Mouse (Mus musculus) liver, embryonic 14.5 days (tissue): ENCODE results near the gene Btbd9. TPM values are rescaled to one million over a fixed set of nuclear protein-coding genes. Genes with fewer than 3 reads are reported as not detected.

ENCODE experiments used
- ATAC-seq: fragments of 200-750 bp; cut with Nextera tagmentation; 2 replicates; pipeline ENCODE4 v1.8.0; 2017; ENCODE audit warnings: moderate number of reproducible peaks, mild to moderate bottlenecking, moderate library complexity; ENCODE audit not compliant: insufficient read depth
- DNase-seq, 3 experiments: peaks; one replicate each; pipeline ENCODE4 v3.0.0-alpha.2; 2012 to 2013; ENCODE audit warnings: low read depth in 3 of 3, low spot score in 3 of 3
- H3K27ac ChIP-seq: fragments of 300-500 bp; sonication (generic); 2 replicates; pipeline ENCODE4 v1.5.1; 2014; ENCODE audit warnings: moderate library complexity, mild to moderate bottlenecking, control low read depth, inconsistent platforms
- H3K27me3 ChIP-seq: fragments of 300-500 bp; sonication (generic); 2 replicates; pipeline ENCODE4 v1.6.1; 2014; ENCODE audit warnings: mild to moderate bottlenecking, low read length, moderate library complexity; ENCODE audit not compliant: control insufficient read depth, insufficient read depth
- H3K36me3 ChIP-seq: fragments of 300-500 bp; sonication (generic); replicated peaks from 2 replicates; pipeline ENCODE4 v1.6.1; 2014; ENCODE audit warnings: low read depth; ENCODE audit not compliant: control insufficient read depth, insufficient read depth
- H3K4me1 ChIP-seq, 2 experiments: fragments of 200-500 bp in 1 of 2; fragments of 300-500 bp in 1 of 2; sonication (generic) in 1 of 2; replicated peaks; 2 replicates each; pipeline ENCODE4 v1.6.1; 2012 to 2014; ENCODE audit warnings: antibody characterized with exemption in 1 of 2, inconsistent platforms in 1 of 2, low read length in 1 of 2; ENCODE audit not compliant: control insufficient read depth in 2 of 2, insufficient read depth in 2 of 2
- H3K4me2 ChIP-seq: fragments of 300-500 bp; sonication (generic); 2 replicates; pipeline ENCODE4 v1.6.1; 2014; ENCODE audit warnings: low read depth, mild to moderate bottlenecking, control low read depth, moderate library complexity
- H3K4me3 ChIP-seq, 2 experiments: fragments of 200-500 bp in 1 of 2; fragments of 300-500 bp in 1 of 2; sonication (generic) in 1 of 2; 2 replicates each; pipeline ENCODE4 v1.5.1; 2012 to 2014; ENCODE audit warnings: low read depth in 2 of 2, low read length in 2 of 2, mild to moderate bottlenecking in 2 of 2, control low read depth in 1 of 2, inconsistent platforms in 1 of 2, moderate library complexity in 1 of 2; ENCODE audit not compliant: insufficient read depth in 1 of 2
- H3K9ac ChIP-seq: fragments of 300-500 bp; sonication (generic); replicated peaks from 2 replicates; pipeline ENCODE4 v1.6.1; 2014; ENCODE audit warnings: mild to moderate bottlenecking, control low read depth, moderate library complexity
- H3K9me3 ChIP-seq: fragments of 300-500 bp; sonication (generic); 2 replicates; pipeline ENCODE4 v1.6.1; 2016; ENCODE audit warnings: low read length, mixed read lengths; ENCODE audit not compliant: control insufficient read depth
- CTCF ChIP-seq: IDR thresholded peaks from 2 replicates; pipeline ENCODE4 v1.5.1; 2016; ENCODE audit warnings: antibody characterized with exemption, low read depth, control low read depth
- EP300 ChIP-seq: IDR thresholded peaks from 2 replicates; pipeline ENCODE4 v1.6.1; 2016; ENCODE audit warnings: antibody characterized with exemption, low read depth
- WGBS: fragments of 180-500 bp; shearing (Covaris S2); extraction: QIAGEN DNeasy Blood & Tissue Kit; methylation state at CpG from one replicate; pipeline ENCODE4 v1.1.7; 2014; ENCODE audit not compliant: insufficient replicate concordance; 5-methylcytosine and 5-hydroxymethylcytosine counted together
- polyA plus RNA-seq, 2 experiments: library from polyadenylated mRNA; depleted of rRNA in 1 of 2; stranded (reverse) in 1 of 2; unstranded in 1 of 2; fragments of >200 nt; fragmentation: Nextera tagmentation in 1 of 2; extraction: Ambion mirVana in 1 of 2; gene quantifications; 2 replicates each; pipeline versions ENCODE4 v1.2.1 to v1.2.3; 2012 to 2014

Btbd9 gene
- polyA plus RNA-seq, 2 experiments: 2.7 to 9.6 TPM

DNA sequence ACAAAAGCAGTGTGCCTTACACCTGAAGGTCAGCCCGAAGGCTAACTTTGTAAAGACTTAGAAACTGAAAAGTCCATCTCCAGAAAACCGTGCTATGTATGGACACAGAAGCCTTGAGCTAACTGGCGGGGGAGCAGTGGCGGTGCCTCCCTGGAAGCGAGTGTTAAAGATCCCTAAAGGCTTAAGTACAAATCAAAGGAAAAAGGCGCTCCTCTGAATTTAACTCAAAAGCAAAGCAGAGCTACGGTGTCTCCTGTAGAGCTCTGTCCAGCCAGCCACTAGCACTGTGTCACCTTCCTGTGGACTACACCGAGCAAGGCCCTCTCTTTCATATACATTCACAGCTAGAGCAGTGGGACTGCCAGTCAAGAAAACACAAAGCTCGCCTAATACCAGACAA lies 98.1 kb downstream of the Btbd9 start:
- Histone ChIP-seq H3K27me3 (no peaks in the 10 kb centered on the region), H3K36me3 (no peaks in the 10 kb centered on the region), H3K9me3 (no peaks in the 10 kb centered on the region), H3K27ac (no peak overlapping the region), H3K4me2 (no peak overlapping the region), H3K4me1 (no peaks in the 10 kb centered on the region), H3K4me3 (no peak overlapping the region), H3K9ac (no peak overlapping the region)
- DNase-seq (no peak), ATAC-seq (no peak)
- TF ChIP-seq EP300 (no peak), CTCF (no peak)
- 74% methylated on average over 9 of the region's 9 CpGs for WGBS

DNA sequence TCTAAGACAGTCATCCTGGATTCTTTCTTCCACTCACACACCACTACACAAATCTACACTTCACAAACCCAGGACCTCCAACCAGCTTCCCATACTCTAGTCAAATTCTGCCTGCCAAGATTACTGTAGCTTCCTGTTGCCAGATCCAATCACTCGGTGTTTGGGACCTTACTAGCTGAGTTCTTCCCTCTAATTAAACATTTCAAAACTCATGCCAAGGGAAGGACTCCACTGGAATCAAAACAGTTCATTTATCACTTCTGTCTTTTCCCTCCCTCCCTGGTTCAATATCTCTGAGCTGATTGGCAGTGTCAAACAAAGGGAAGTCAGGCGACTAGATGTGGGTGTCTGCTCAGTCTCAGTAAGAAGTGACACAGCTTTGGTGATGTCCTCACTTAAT lies 101.7 kb downstream of the Btbd9 start:
- H3K36me3 ChIP-seq: no peaks in the 10 kb centered on the region
- WGBS: 45% methylated on average over 2 of the region's 2 CpGs

DNA sequence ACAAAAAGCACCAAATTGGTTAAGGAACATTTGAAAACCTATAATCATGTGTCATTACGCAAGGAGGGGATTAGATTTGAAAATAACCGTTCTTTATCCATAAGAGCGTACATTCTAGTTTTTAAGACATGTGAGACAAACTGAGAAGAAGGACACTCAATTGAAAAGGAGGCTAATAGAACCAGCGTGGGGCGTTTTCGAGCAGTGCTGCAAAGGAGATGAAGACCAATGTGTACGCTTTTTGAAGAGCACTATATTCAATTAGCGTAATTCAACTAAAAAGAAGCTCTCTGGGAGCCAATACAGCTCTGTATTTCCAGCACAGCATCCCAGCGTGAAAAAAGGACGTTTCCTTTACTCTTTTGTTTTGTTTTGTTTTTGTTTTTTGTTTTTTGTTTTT lies 103.5 kb downstream of the Btbd9 start:
- WGBS: 80% methylated on average over 10 of the region's 10 CpGs
- Histone ChIP-seq H3K4me3 (no peak overlapping the region), H3K4me1 (peaks cover 0 to 2% of the 10 kb centered on the region in 2 experiments; a peak in 1 of 4 replicates), H3K9ac (no peak overlapping the region), H3K4me2 (no peak overlapping the region), H3K36me3 (no peaks in the 10 kb centered on the region), H3K27me3 (no peaks in the 10 kb centered on the region), H3K9me3 (no peaks in the 10 kb centered on the region), H3K27ac (no peak overlapping the region)
- DNase-seq (no peak), ATAC-seq (no peak)
- TF ChIP-seq CTCF (no peak), EP300 (no peak)

More for the DNA sequence above, 101.7 kb downstream of the Btbd9 start:
- no peak overlapping the region for H3K4me3 ChIP-seq
- H3K4me1 ChIP-seq: peaks cover 0 to 2% of the 10 kb centered on the region in 2 experiments; a peak in 1 of 4 replicates
- DNase-seq (no peak), ATAC-seq (no peak)
- no peak for TF ChIP-seq EP300
- H3K4me2 ChIP-seq: no peak overlapping the region
- H3K9me3 ChIP-seq: no peaks in the 10 kb centered on the region
- no peak overlapping the region for H3K9ac ChIP-seq
- no peak overlapping the region for H3K27ac ChIP-seq
- no peaks in the 10 kb centered on the region for H3K27me3 ChIP-seq

DNA sequence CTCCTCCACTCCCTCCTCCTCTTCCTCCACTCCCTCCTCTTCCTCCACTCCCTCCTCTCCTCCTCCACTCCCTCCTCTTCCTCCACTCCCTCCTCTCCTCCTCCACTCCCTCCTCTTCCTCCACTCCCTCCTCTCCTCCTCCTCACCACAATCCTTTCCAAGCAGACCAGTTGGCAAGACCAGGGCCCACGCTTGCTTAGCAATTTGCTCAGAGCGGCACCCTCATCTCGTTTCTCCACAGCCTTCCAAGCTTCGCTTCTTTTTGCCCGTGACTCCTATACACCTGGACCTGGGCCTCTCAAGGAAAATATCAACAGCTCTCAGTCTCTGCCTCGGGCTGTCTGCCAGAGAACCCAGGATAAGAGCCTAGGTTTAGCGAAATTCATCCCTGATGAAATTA lies 104.8 kb downstream of the Btbd9 start:
- Histone ChIP-seq H3K36me3 (no peaks in the 10 kb centered on the region), H3K9ac (no peak overlapping the region), H3K27me3 (no peaks in the 10 kb centered on the region), H3K4me3 (no peak overlapping the region), H3K9me3 (no peaks in the 10 kb centered on the region), H3K4me2 (no peak overlapping the region), H3K27ac (no peak overlapping the region), H3K4me1 (peaks cover 0 to 2% of the 10 kb centered on the region in 2 experiments; a peak in 1 of 4 replicates)
- ATAC-seq (no peak), DNase-seq (no peak)
- no peak for TF ChIP-seq CTCF
- 69% methylated on average over 7 of the region's 7 CpGs for WGBS

DNA sequence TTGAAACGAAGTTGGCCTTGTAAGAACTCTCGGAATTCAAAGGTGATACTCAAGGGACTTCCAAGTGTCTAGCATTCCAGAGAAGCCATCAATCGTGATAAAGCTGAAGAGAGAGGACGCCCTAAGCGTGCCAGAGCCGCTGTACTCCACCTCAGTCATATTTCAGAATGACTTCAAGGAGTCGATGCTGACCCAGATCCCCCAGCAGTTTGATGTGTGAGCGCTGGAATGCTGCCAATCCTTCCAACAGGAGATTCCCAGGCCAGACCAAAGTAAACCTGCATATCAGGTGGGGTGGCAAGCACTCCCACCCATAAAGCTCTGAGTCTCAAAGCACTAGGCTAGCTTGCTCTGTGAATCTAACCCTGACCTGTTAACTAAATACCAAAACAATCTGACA lies 105.5 kb downstream of the Btbd9 start:
- ATAC-seq (no peak), DNase-seq (no peak)

More for the DNA sequence above, 105.5 kb downstream of the Btbd9 start:
- no peaks in the 10 kb centered on the region for H3K9me3 ChIP-seq
- TF ChIP-seq EP300 (no peak), CTCF (no peak)
- H3K27ac ChIP-seq: no peak overlapping the region
- H3K4me2 ChIP-seq: no peak overlapping the region
- H3K4me3 ChIP-seq: no peak overlapping the region
- H3K9ac ChIP-seq: no peak overlapping the region
- peaks cover 0 to 2% of the 10 kb centered on the region in 2 experiments; a peak in 1 of 4 replicates for H3K4me1 ChIP-seq
- H3K27me3 ChIP-seq: no peaks in the 10 kb centered on the region
- 61% methylated on average over 8 of the region's 8 CpGs for WGBS
- no peaks in the 10 kb centered on the region for H3K36me3 ChIP-seq
